Mouse (Mus musculus): ENCODE results near the gene Rpl28. TPM values are rescaled to one million over a fixed set of nuclear protein-coding genes. Genes with fewer than 3 reads are reported as not detected.

The Rpl28 gene
- polyA plus RNA-seq, 1 experiment from 2014 or later, result 238 TPM

DNA sequence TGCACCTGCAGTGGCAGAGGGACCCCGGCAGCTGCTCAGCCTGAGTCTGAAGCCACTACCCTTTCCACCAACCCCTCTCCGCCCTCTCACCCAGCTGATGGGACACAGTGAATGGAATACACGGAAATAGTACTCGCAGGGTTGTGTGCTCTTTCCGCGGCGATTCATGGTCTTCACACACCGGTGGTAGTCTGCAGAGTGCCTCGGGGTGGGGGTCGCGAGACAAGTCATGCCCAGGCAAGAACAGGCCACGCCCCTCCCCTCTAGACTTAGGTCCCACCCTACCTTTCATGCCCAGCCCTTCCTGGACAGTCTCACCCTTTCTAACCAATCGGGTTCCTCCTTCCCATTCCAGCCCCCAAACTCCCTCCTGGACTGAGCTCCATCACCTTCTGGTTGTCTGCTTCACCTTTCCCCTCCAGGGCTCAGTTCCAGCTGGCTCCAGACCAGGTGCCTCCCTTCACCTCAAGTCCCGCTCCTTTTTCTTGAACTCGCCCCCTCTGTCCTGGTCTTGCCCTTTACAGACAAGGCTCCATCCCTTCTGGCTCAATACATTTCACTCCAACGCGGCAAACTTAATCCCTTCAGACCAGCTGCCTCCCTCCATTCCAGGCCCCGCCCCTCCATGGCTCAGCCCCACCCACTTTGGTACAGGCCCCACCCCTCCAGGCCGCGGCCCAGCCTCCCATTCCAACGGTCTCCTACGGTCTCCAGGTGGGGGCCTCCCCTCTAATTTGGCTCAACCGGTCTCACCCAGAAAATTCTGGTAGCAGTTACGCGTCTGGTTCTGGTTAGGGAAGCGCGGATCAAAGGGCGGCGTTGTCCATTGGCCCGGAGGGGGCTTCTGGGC is 40.5 kb upstream of the Rpl28 start:
- Histone ChIP-seq H3K9me3 (ENCODE audit: control insufficient read depth, low read length) (no peaks in the 10 kb centered on the region), H3K9ac (ENCODE audit: low read depth, low read length) (peak overlapping the region; percentile 64), H3K27me3 (replicated peaks; ENCODE audit: control insufficient read depth, insufficient read depth, low read length) (no peaks in the 10 kb centered on the region), H3K4me2 (peak overlapping the region; percentile 69), H3K27ac (ENCODE audit: low read depth, low read length) (peak overlapping the region; percentile 72), H3K4me3 (ENCODE audit: low read depth, low read length) (peak overlapping the region; percentile 60), H3K4me1 (replicated peaks; ENCODE audit: control insufficient read depth, insufficient read depth, low read length) (peaks cover 29% of the 10 kb centered on the region), H3K36me3 (ENCODE audit: control insufficient read depth, insufficient read depth, low read length) (0 out of 2 replicates have a peak, but pooled peaks cover 3% of the 10 kb centered on the region)
- 2% methylated on average over 30 of the region's 30 CpGs for WGBS
- peak; percentile 81 for ATAC-seq (replicated peaks; ENCODE audit: low FRiP score)
- peak; percentile 87 for DNase-seq (ENCODE audit: low spot score)

GRCm38 (mm10) chr7:4752821-4753570 is 39.7 kb upstream of the Rpl28 start, which contains the start of gene Cox6b2:
Gene Cox6b2 (minus strand): TSS chr7:4753094.
- DNase-seq (ENCODE audit: low spot score) (peak; percentile 87), ATAC-seq (replicated peaks; ENCODE audit: low FRiP score) (peak; percentile 90)
- H3K27me3 ChIP-seq (replicated peaks; ENCODE audit: control insufficient read depth, insufficient read depth, low read length), result no peaks in the 10 kb centered on the region
- peaks cover 24% of the 10 kb centered on the region for H3K4me1 ChIP-seq (replicated peaks; ENCODE audit: control insufficient read depth, insufficient read depth, low read length)
- H3K9me3 ChIP-seq (ENCODE audit: control insufficient read depth, low read length), result no peaks in the 10 kb centered on the region
- H3K4me2 ChIP-seq, result peak within 1 kb of the TSS; percentile 69
- peak within 1 kb of the TSS; percentile 72 for H3K27ac ChIP-seq (ENCODE audit: low read depth, low read length)
- 0 out of 2 replicates have a peak, but pooled peaks cover 3% of the 10 kb centered on the region for H3K36me3 ChIP-seq (ENCODE audit: control insufficient read depth, insufficient read depth, low read length)
- 4% methylated on average over 24 of the region's 24 CpGs for WGBS
- peak within 1 kb of the TSS; percentile 60 for H3K4me3 ChIP-seq (ENCODE audit: low read depth, low read length)
- peak within 1 kb of the TSS; percentile 64 for H3K9ac ChIP-seq (ENCODE audit: low read depth, low read length)

DNA sequence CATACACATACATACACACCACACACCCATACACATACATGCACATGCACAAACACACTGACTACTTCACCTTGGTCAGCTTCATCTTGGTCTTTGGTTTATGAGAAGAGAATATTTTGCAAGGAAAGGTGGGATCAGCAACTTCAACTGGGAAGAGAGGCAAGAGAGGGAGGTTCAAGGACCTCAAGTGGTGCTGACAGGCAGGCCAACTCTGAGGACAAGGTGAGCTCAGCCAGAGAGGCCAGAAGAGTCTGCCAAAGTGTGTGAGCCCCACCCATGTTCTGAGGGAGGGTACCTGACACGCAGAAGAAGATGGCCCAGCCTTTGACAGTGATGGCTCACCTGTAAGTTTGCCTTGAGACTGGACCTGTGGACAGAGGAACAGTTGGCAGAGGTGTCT is 33.0 kb upstream of the Rpl28 start:
- Histone ChIP-seq H3K9ac (ENCODE audit: low read depth, low read length) (no peak overlapping the region), H3K4me3 (ENCODE audit: low read depth, low read length) (no peak overlapping the region), H3K9me3 (ENCODE audit: control insufficient read depth, low read length) (no peaks in the 10 kb centered on the region), H3K27ac (ENCODE audit: low read depth, low read length) (no peak overlapping the region), H3K4me2 (no peak overlapping the region), H3K36me3 (ENCODE audit: control insufficient read depth, insufficient read depth, low read length) (no peaks in the 10 kb centered on the region), H3K4me1 (replicated peaks; ENCODE audit: control insufficient read depth, insufficient read depth, low read length) (no peaks in the 10 kb centered on the region), H3K27me3 (replicated peaks; ENCODE audit: control insufficient read depth, insufficient read depth, low read length) (0 out of 2 replicates have a peak, but pooled peaks cover 2% of the 10 kb centered on the region)
- 39% methylated on average over 1 of the region's 1 CpGs for WGBS
- DNase-seq (ENCODE audit: low spot score), result no peak
- no peak for ATAC-seq (replicated peaks; ENCODE audit: low FRiP score)

- Histone ChIP-seq H3K27me3 (replicated peaks; ENCODE audit: control insufficient read depth, insufficient read depth, low read length) (no peaks in the 10 kb centered on the region; the same call in none of the 2 replicates), H3K4me1 (replicated peaks; ENCODE audit: control insufficient read depth, insufficient read depth, low read length) (no peaks in the 10 kb centered on the region), H3K4me2 (0 out of 2 replicates have a peak overlapping the region, but pooled peaks have one; percentile 1), H3K9me3 (ENCODE audit: control insufficient read depth, low read length) (no peaks in the 10 kb centered on the region), H3K27ac (ENCODE audit: low read depth, low read length) (no peak overlapping the region), H3K9ac (ENCODE audit: low read depth, low read length) (no peak overlapping the region), H3K36me3 (ENCODE audit: control insufficient read depth, insufficient read depth, low read length) (no peaks in the 10 kb centered on the region), H3K4me3 (ENCODE audit: low read depth, low read length) (no peak overlapping the region)
- ATAC-seq (replicated peaks; ENCODE audit: low FRiP score) (no peak), DNase-seq (ENCODE audit: low spot score) (no peak)
- WGBS, result 41% methylated on average over 4 of the region's 4 CpGs
Observed at GRCm38 (mm10) chr7:4764946-4765710, 27.5 kb upstream of the Rpl28 start.

DNA sequence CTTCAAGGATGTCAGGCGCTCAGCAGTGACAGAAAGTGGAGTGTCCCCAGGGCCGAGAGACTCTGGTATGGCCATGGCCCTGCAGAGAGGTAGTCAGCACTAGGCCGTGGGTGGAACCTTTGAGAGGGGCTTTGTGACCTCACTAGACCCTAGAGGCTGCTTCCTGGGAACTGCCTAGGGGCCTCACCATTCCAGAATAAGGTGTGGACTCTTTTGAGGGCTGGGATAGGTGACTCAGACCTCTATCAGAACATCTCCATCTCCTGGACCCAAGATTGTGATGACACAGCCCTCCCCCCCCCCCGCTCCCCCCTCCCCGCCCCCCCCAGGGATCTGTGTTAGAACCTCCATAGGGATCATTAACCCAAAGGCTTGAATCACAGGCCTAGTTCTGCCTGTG is 21.5 kb upstream of the Rpl28 start, which contains the start of gene Fam71e2:
Gene Fam71e2, minus strand, starts transcription at position 101 of the 400 bp plus-strand sequence.
- Histone ChIP-seq H3K9me3 (ENCODE audit: control insufficient read depth, low read length) (no peaks in the 10 kb centered on the region), H3K36me3 (ENCODE audit: control insufficient read depth, insufficient read depth, low read length) (no peaks in the 10 kb centered on the region), H3K4me3 (ENCODE audit: low read depth, low read length) (no peak within 1 kb of the TSS), H3K4me1 (replicated peaks; ENCODE audit: control insufficient read depth, insufficient read depth, low read length) (no peaks in the 10 kb centered on the region), H3K9ac (ENCODE audit: low read depth, low read length) (no peak within 1 kb of the TSS), H3K4me2 (no peak within 1 kb of the TSS), H3K27ac (ENCODE audit: low read depth, low read length) (no peak within 1 kb of the TSS), H3K27me3 (replicated peaks; ENCODE audit: control insufficient read depth, insufficient read depth, low read length) (peaks cover 23% of the 10 kb centered on the region)
- WGBS, result 67% methylated on average over 3 of the region's 5 CpGs
- DNase-seq (ENCODE audit: low spot score), result no peak
- no peak for ATAC-seq (replicated peaks; ENCODE audit: low FRiP score)

DNA sequence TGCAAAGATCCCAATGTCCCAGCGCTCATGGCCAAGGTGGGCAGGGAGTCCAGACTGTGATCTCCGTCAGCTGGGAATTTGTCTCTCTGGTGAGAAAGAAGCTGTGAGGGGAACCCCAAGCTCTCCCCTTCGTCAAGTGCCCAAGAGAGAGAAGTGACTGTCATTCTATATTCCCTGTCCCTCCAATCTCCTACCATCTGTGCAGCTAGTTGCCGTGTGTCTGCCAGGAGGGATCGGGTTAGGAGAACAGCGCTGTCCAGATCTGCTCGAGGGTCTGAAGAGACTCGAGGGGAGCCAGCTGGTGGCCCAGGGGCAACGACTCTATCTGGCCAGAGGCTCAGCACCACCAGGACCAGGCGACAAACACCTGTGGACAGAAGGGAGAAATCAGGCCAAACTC is 16.5 kb upstream of the Rpl28 start:
- 46% methylated on average over 10 of the region's 10 CpGs for WGBS
- Histone ChIP-seq H3K27ac (ENCODE audit: low read depth, low read length) (no peak overlapping the region), H3K4me1 (replicated peaks; ENCODE audit: control insufficient read depth, insufficient read depth, low read length) (peaks cover 15% of the 10 kb centered on the region), H3K9me3 (ENCODE audit: control insufficient read depth, low read length) (no peaks in the 10 kb centered on the region), H3K4me3 (ENCODE audit: low read depth, low read length) (no peak overlapping the region), H3K4me2 (no peak overlapping the region), H3K27me3 (replicated peaks; ENCODE audit: control insufficient read depth, insufficient read depth, low read length) (peaks cover 53% of the 10 kb centered on the region), H3K36me3 (ENCODE audit: control insufficient read depth, insufficient read depth, low read length) (no peaks in the 10 kb centered on the region), H3K9ac (ENCODE audit: low read depth, low read length) (no peak overlapping the region)
- no peak for ATAC-seq (replicated peaks; ENCODE audit: low FRiP score)
- no peak for DNase-seq (ENCODE audit: low spot score)

DNA sequence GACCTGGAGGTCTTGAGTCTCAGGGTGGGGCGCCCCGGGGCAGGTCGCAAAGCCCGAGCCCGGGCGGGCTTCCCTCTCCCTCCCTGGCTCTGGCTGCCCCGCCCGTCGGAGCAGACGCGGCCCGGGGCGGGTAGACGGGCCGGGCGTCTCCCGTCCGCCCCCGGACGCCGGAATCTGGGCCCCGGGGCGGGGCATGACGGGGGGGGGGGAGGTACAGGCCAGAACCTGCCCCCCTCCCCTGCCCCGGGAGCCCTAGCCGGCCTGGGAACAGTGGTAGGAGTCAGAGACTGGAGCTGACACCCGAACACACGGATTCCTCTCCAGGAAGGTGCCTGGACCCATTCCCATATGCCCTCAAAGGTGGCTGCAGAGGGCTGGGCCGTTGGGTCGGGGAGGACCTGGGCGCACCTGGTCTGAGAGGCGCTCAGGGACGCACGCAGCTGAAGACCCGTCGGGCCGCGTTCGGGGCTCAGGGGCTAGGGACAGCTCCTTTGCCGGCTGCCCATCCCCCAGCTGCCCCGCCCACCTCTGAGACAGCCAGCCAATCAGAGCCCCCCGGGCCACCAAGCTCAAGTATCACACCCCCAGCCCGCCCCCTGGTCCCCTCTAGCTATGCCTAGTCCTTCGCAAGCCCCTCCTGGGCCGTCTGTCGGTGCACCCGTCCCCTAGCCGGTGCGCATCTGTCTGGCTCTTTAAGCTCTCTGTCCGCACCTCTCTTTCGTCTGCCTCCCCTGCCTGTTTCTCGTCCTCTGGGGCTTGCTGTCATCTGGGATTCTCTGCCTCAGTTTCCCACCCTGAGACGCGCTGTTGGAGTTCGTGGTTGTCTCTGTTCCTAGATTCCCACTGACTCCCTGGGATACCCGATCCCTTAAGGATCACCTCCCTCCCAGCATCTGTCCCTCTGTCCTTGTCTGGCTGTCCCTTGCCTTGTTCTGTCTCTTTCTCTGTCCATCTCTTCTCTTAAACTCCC is 15.5 kb upstream of the Rpl28 start:
- ATAC-seq (replicated peaks; ENCODE audit: low FRiP score) (peak; percentile 69), DNase-seq (ENCODE audit: low spot score) (no peak)
- peaks cover 15% of the 10 kb centered on the region for H3K4me1 ChIP-seq (replicated peaks; ENCODE audit: control insufficient read depth, insufficient read depth, low read length)
- H3K9ac ChIP-seq (ENCODE audit: low read depth, low read length), result no peak overlapping the region
- H3K36me3 ChIP-seq (ENCODE audit: control insufficient read depth, insufficient read depth, low read length), result no peaks in the 10 kb centered on the region
- no peaks in the 10 kb centered on the region for H3K9me3 ChIP-seq (ENCODE audit: control insufficient read depth, low read length)
- 3% methylated on average over 55 of the region's 56 CpGs for WGBS
- peak overlapping the region; percentile 41 for H3K4me3 ChIP-seq (ENCODE audit: low read depth, low read length)
- peaks cover 53% of the 10 kb centered on the region for H3K27me3 ChIP-seq (replicated peaks; ENCODE audit: control insufficient read depth, insufficient read depth, low read length)
- H3K4me2 ChIP-seq, result peak overlapping the region; percentile 64
- H3K27ac ChIP-seq (ENCODE audit: low read depth, low read length), result no peak overlapping the region

Data from liver, embryonic 11.5 days (tissue).